Mouse (Mus musculus) myocyte (in vitro differentiated cells): ENCODE results near the gene Tspan11. TPM values are rescaled to one million over a fixed set of nuclear protein-coding genes. Genes with fewer than 3 reads are reported as not detected.

Experiments
- H3K27me3 ChIP-seq: one replicate; pipeline ENCODE4 v1.6.1; 2011; ENCODE audit not compliant: control insufficient read depth, insufficient read depth, insufficient read length
- H3K36me3 ChIP-seq: one replicate; pipeline ENCODE4 v1.6.1; 2011; ENCODE audit not compliant: control insufficient read depth, insufficient read depth
- H3K4me2 ChIP-seq: one replicate; pipeline ENCODE4 v1.6.1; 2011; ENCODE audit warnings: low read depth, control low read depth
- H3K4me3 ChIP-seq: one replicate; pipeline ENCODE4 v1.5.1; 2011; ENCODE audit warnings: mild to moderate bottlenecking, control low read depth, moderate library complexity
- H3K79me2 ChIP-seq: one replicate; pipeline ENCODE4 v1.6.1; 2011; ENCODE audit not compliant: control insufficient read depth, insufficient read depth
- H3ac ChIP-seq: one replicate; pipeline ENCODE4 v1.6.1; 2011; ENCODE audit not compliant: control insufficient read depth, insufficient read length
- CEBPB ChIP-seq: IDR thresholded peaks from 2 replicates; pipeline ENCODE4 v1.6.1; 2011; ENCODE audit warnings: mild to moderate bottlenecking, moderate library complexity; ENCODE audit not compliant: poor library complexity, insufficient read depth, severe bottlenecking
- E2F4 ChIP-seq: IDR thresholded peaks from one replicate; pipeline ENCODE4 v1.6.1; 2011; ENCODE audit warnings: mild to moderate bottlenecking, control low read depth, moderate library complexity; ENCODE audit not compliant: insufficient read depth
- MAX ChIP-seq: IDR thresholded peaks from one replicate; pipeline ENCODE4 v1.6.1; 2011; ENCODE audit warnings: low read depth, mild to moderate bottlenecking, control low read depth
- MYOD1 ChIP-seq, 3 experiments: IDR thresholded peaks; one replicate each; pipeline ENCODE4 v1.6.1; 2011; ENCODE audit warnings: control low read depth in 2 of 3, low read depth in 2 of 3, mild to moderate bottlenecking in 2 of 3, moderate library complexity in 1 of 3; ENCODE audit not compliant: insufficient read length in 2 of 3, control insufficient read depth in 1 of 3
- MYOG ChIP-seq, 3 experiments: IDR thresholded peaks; one replicate each; pipeline ENCODE4 v1.6.1; 2011; ENCODE audit warnings: control low read depth in 2 of 3, low read depth in 2 of 3, mild to moderate bottlenecking in 2 of 3; ENCODE audit not compliant: insufficient read length in 2 of 3, control insufficient read depth in 1 of 3, insufficient read depth in 1 of 3
- POLR2A ChIP-seq: IDR thresholded peaks from one replicate; pipeline ENCODE4 v1.6.1; 2011; ENCODE audit warnings: low read depth, mild to moderate bottlenecking, control low read depth, moderate library complexity; ENCODE audit not compliant: insufficient read length
- POLR2AphosphoS2 ChIP-seq: IDR thresholded peaks from one replicate; pipeline ENCODE4 v1.6.1; 2011; ENCODE audit warnings: low read depth, control low read depth; ENCODE audit not compliant: insufficient read length
- REST ChIP-seq: IDR thresholded peaks from one replicate; pipeline ENCODE4 v1.6.1; 2011; ENCODE audit warnings: mild to moderate bottlenecking, control low read depth, moderate library complexity; ENCODE audit not compliant: insufficient read depth, insufficient read length
- SRF ChIP-seq: IDR thresholded peaks from one replicate; pipeline ENCODE4 v1.6.1; 2011; ENCODE audit warnings: low read depth; ENCODE audit not compliant: control insufficient read depth, insufficient read length
- TCF12 ChIP-seq: IDR thresholded peaks from one replicate; pipeline ENCODE4 v1.6.1; 2011; ENCODE audit warnings: mild to moderate bottlenecking, control low read depth; ENCODE audit not compliant: poor library complexity, insufficient read depth, severe bottlenecking
- TCF3 ChIP-seq: IDR thresholded peaks from one replicate; pipeline ENCODE4 v1.6.1; 2011; ENCODE audit warnings: low read depth, control low read depth; ENCODE audit not compliant: insufficient read length
- USF1 ChIP-seq: IDR thresholded peaks from one replicate; pipeline ENCODE4 v1.6.1; 2011; ENCODE audit warnings: low read depth, mild to moderate bottlenecking, control low read depth, moderate library complexity
- polyA plus RNA-seq: library from polyadenylated mRNA; unstranded; fragments of >200 nt; fragmentation: generic; extraction: Trizol; gene quantifications from one replicate; pipeline ENCODE4 v1.2.1, GENCODE M21; 2012; ENCODE audit warnings: missing spikeins

The Tspan11 gene
- polyA plus RNA-seq, 1 experiment = 1.6 TPM

DNA sequence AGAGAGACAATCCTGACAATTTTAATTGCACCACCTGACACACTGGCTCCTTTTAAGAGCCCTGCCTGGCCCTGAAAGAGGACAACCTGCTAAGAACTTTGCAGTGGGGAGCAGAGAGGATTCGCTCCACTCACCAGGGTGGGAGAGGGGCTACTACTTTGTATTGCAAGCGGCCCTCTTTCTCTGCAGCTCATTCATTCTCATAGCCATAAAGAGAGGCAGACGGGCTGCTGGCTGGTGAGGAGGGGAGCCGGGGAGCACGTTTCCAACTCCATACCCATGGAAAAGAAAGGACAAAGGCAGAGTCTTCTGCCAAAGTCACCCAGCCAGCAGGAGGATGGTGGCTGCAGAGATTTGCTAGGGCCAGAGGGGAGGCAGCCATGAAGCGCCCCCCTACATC, 86.2 kb downstream of the Tspan11 start:
- H3K4me3 ChIP-seq = no peak overlapping the region
- no peak overlapping the region for H3ac ChIP-seq
- H3K27me3 ChIP-seq = no peaks in the 10 kb centered on the region
- H3K79me2 ChIP-seq = no peaks in the 10 kb centered on the region
- no peaks in the 10 kb centered on the region for H3K36me3 ChIP-seq
- TF ChIP-seq MYOD1 (IDR thresholded peaks at IDR 0.05; ENCODE audit: control insufficient read depth in 1 of 3, insufficient read length in 2 of 3, low read depth in 2 of 3) (no peak), SRF (no peak), MAX (no peak), TCF3 (no peak), TCF12 (no peak), CEBPB (no peak)
- H3K4me2 ChIP-seq = peak overlapping the region; percentile 40

DNA sequence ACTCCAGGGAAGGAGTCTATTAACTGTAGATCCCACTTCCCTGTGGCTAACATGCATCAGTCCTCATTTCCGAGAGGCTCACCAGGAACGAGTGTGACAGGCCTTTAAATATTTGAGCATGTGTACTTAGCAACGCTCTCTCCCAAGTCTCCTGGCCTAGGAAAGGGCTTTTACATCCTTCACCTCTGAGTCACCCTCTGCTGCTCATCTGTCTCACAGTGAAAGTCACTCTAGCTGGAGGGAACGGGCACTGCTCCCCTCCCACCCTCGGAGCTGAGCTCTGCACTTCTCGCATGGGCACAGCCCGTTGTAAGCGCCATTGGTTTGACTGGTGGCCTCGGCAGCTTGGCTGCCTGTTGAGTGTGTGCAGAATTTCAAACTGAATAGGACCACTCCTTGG, 86.6 kb downstream of the Tspan11 start:
- Histone ChIP-seq H3ac (no peak overlapping the region), H3K79me2 (no peaks in the 10 kb centered on the region), H3K36me3 (no peaks in the 10 kb centered on the region), H3K4me2 (peak overlapping the region; percentile 40), H3K4me3 (no peak overlapping the region), H3K27me3 (no peaks in the 10 kb centered on the region)
- TF ChIP-seq CEBPB (no peak), POLR2AphosphoS2 (no peak), SRF (no peak), POLR2A (no peak), TCF3 (no peak), MYOG (IDR thresholded peaks at IDR 0.05; ENCODE audit: control insufficient read depth in 1 of 3, insufficient read depth in 1 of 3, insufficient read length in 2 of 3, low read depth in 2 of 3) (peak in 1 of 3 experiments; percentile 20), MAX (no peak), MYOD1 (IDR thresholded peaks at IDR 0.05; ENCODE audit: control insufficient read depth in 1 of 3, insufficient read length in 2 of 3, low read depth in 2 of 3) (peak in 1 of 3 experiments; percentile 34), USF1 (no peak)

DNA sequence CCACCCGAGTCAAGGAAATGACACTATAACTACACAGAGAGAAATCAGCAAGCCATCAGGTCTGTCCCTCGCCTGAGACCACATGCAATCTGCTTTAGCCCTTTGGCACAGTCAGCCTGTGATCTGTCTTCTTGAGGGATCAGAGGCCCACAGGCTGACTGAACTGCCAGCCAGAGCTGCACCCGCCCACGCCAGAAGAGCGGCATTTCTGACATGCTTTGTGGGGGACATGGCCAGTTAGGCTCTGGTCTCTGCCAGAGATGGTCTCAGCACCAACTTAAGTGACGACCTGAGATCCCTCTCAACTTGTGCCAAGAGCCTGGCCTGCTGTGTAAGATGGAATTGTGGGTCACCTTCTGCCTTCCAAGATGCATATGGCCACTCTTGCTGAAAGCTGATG, 89.3 kb downstream of the Tspan11 start:
- Histone ChIP-seq H3K4me3 (no peak overlapping the region), H3K4me2 (no peak overlapping the region), H3K36me3 (no peaks in the 10 kb centered on the region), H3ac (no peak overlapping the region), H3K27me3 (no peaks in the 10 kb centered on the region), H3K79me2 (peaks cover 5% of the 10 kb centered on the region)
- TF ChIP-seq MYOG (IDR thresholded peaks at IDR 0.05; ENCODE audit: control insufficient read depth in 1 of 3, insufficient read depth in 1 of 3, insufficient read length in 2 of 3, low read depth in 2 of 3) (peak in 1 of 3 experiments; percentile 41), SRF (no peak), POLR2AphosphoS2 (no peak), REST (no peak)

DNA sequence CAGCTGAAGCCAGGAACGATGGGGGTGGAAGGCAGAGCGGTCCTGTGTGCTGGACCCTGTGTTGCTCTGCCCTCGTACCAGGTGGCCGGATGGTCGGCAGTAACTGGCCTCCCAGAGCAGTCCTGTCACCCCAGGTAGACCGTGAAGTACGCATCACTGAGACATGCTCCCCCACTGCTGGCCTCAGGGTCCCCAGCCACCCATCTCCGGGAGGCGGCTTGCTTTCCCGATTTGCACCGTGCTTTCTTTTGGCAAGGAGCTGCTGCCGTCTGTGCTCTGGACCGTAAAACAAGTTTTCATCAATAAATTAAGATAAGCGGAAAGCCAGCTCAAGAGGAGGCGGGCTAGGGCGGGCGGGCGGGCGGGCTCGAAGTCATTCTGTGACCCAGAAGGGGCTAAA, 91.6 kb downstream of the Tspan11 start:
- Histone ChIP-seq H3K4me3 (no peak overlapping the region), H3K36me3 (no peaks in the 10 kb centered on the region), H3K4me2 (no peak overlapping the region), H3K27me3 (no peaks in the 10 kb centered on the region), H3K79me2 (peaks cover 5% of the 10 kb centered on the region), H3ac (no peak overlapping the region)
- TF ChIP-seq USF1 = no peak
- no peak for TF ChIP-seq SRF
- no peak for TF ChIP-seq MAX
- no peak for TF ChIP-seq TCF3
- no peak for TF ChIP-seq E2F4
- TF ChIP-seq POLR2A = no peak
- TF ChIP-seq MYOG (IDR thresholded peaks at IDR 0.05; ENCODE audit: control insufficient read depth in 1 of 3, insufficient read depth in 1 of 3, insufficient read length in 2 of 3, low read depth in 2 of 3) = peak in 1 of 3 experiments; percentile 30

DNA sequence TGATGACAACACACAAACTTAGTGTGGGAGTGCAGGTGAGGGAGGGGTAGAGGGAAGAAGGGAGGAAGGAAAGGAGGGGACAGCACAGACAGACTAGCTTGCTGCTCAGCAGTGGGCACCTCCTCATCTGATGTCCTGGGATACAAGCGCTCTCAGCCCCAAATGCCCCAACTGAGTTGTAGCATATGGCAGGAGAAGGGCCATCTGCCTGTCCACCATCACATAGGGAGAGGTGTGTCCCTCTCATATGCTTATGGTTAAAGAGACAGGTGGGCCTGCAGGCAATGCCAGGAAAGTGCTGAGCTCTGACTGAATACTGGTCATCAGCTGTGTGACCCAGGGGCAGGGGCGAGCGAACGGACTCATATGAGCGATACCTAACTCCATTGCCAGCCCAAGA, 92.4 kb downstream of the Tspan11 start:
- TF ChIP-seq TCF12 (no peak), MYOD1 (IDR thresholded peaks at IDR 0.05; ENCODE audit: control insufficient read depth in 1 of 3, insufficient read length in 2 of 3, low read depth in 2 of 3) (no peak), MYOG (IDR thresholded peaks at IDR 0.05; ENCODE audit: control insufficient read depth in 1 of 3, insufficient read depth in 1 of 3, insufficient read length in 2 of 3, low read depth in 2 of 3) (no peak), USF1 (no peak)
- peaks cover 5% of the 10 kb centered on the region for H3K79me2 ChIP-seq
- H3K4me3 ChIP-seq = no peak overlapping the region
- no peak overlapping the region for H3K4me2 ChIP-seq
- H3K27me3 ChIP-seq = no peaks in the 10 kb centered on the region
- H3K36me3 ChIP-seq = no peaks in the 10 kb centered on the region
- no peak overlapping the region for H3ac ChIP-seq
